In the genomic region with DNA sequence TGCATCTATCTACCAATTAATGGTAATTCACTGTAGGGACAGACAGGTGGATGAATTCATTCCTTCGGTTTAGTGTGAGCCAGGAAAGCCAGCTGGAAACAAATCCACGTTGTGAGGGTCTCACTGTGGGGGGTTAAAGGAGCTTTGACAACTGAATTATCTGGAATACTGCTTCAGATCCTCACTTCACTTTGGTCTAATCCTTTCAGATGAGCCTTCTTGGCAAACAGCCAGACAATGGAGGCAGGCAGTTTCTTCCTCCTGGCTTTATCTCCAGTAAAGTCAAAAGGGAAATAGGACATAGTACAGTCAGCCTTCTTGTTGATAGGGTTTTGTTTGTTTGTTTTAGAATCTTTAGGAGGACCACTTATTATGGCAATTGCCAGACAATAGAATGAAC, we compare ENCODE assay signal across 14 mouse cellular contexts. TPM values are rescaled to one million over a fixed set of nuclear protein-coding genes. Genes with fewer than 3 reads are reported as not detected.
A peak's percentile ranks its signal among the peaks of the same experiment; 100 is the strongest.
DNase-seq lines count a peak whose midpoint lies in the region; ATAC-seq lines count a peak whose summit lies in the region.
"Had no signal": no experiment of that assay in that cellular context is flagged by ENCODE, and none has a peak within 500 bp of the region (broad histone marks: within the 10 kb centered on the region; RNA-seq: fewer than 3 reads in every experiment).

No protein-coding gene starts in this region.

- no peaks in the 10 kb centered on the region for H3K36me3 ChIP-seq in embryonic facial prominence, embryonic 14.5 days (ENCODE audit: control insufficient read depth, insufficient read depth, low read length)
- no peaks in the 10 kb centered on the region for H3K36me3 ChIP-seq in embryonic facial prominence, embryonic 10.5 days (replicated peaks)
- no peaks in the 10 kb centered on the region for H3K36me3 ChIP-seq in kidney, embryonic 15.5 days
- H3K36me3 ChIP-seq: limb, embryonic 12.5 days; midbrain, embryonic 15.5 days had no signal

- H3K27ac ChIP-seq in embryonic facial prominence, embryonic 14.5 days (replicated peaks; ENCODE audit: low read depth, low read length), result no peak overlapping the region
- H3K27ac ChIP-seq in embryonic facial prominence, embryonic 10.5 days (replicated peaks), result no peak overlapping the region
- H3K27ac ChIP-seq in kidney, embryonic 15.5 days, result no peak overlapping the region
- H3K27ac ChIP-seq: limb, embryonic 12.5 days; midbrain, embryonic 15.5 days had no signal

- H3K4me3 ChIP-seq in embryonic facial prominence, embryonic 14.5 days (ENCODE audit: low read depth, low read length), result no peak overlapping the region
- H3K4me3 ChIP-seq in embryonic facial prominence, embryonic 10.5 days, result no peak overlapping the region
- H3K4me3 ChIP-seq in kidney, embryonic 15.5 days (replicated peaks), result no peak overlapping the region
- H3K4me3 ChIP-seq: limb, embryonic 12.5 days; midbrain, embryonic 15.5 days had no signal

- no peak overlapping the region for H3K9ac ChIP-seq in embryonic facial prominence, embryonic 14.5 days (ENCODE audit: low read depth, low read length)
- H3K9ac ChIP-seq in kidney, embryonic 15.5 days, result no peak overlapping the region
- H3K9ac ChIP-seq: limb, embryonic 12.5 days; midbrain, embryonic 15.5 days had no signal

- H3K4me1 ChIP-seq in embryonic facial prominence, embryonic 14.5 days (ENCODE audit: control insufficient read depth, insufficient read depth, low read length), result no peaks in the 10 kb centered on the region
- H3K4me1 ChIP-seq in embryonic facial prominence, embryonic 10.5 days, result no peaks in the 10 kb centered on the region
- peaks cover 7% of the 10 kb centered on the region; the same call in 1 of the 2 replicates for H3K4me1 ChIP-seq in kidney, embryonic 15.5 days
- H3K4me1 ChIP-seq: limb, embryonic 12.5 days; midbrain, embryonic 15.5 days had no signal

- 17% methylated on average over 2 of the region's 2 CpGs for WGBS in embryonic facial prominence, embryonic 14.5 days
- WGBS in embryonic facial prominence, embryonic 10.5 days, result 17% methylated on average over 2 of the region's 2 CpGs
- 43% methylated on average over 2 of the region's 2 CpGs for WGBS in kidney, embryonic 15.5 days

- DNase-seq in embryonic facial prominence, embryonic 14.5 days (ENCODE audit: low spot score), result peak; percentile 73
- no peak for DNase-seq in embryonic facial prominence, embryonic 10.5 days (ENCODE audit: low spot score)
- peak; percentile 35 to 42 for DNase-seq in kidney, postnatal 4 days
- DNase-seq in urinary bladder, postnatal 14 days (ENCODE audit: low spot score), result peak; percentile 18
- DNase-seq in urinary bladder, adult 2 months (ENCODE audit: low spot score), result no peak
- no peak for DNase-seq in layer of hippocampus, adult 9-10 months (ENCODE audit: low spot score)
- DNase-seq in spleen, postnatal 36 days (ENCODE audit: low spot score in 2 of 2), result no peak
- DNase-seq: kidney, adult 11 months; lung, adult 18-20 months; right cerebral cortex, postnatal 14 days; thymus, postnatal 14 days had no signal

- H3K27me3 ChIP-seq in embryonic facial prominence, embryonic 14.5 days (replicated peaks; ENCODE audit: control insufficient read depth, insufficient read depth, low read length), result no peaks in the 10 kb centered on the region
- H3K27me3 ChIP-seq in embryonic facial prominence, embryonic 10.5 days (replicated peaks; ENCODE audit: low read depth, poor library complexity, severe bottlenecking), result no peaks in the 10 kb centered on the region
- no peaks in the 10 kb centered on the region for H3K27me3 ChIP-seq in kidney, embryonic 15.5 days
- H3K27me3 ChIP-seq: limb, embryonic 12.5 days; midbrain, embryonic 15.5 days had no signal

- no peak for ATAC-seq in embryonic facial prominence, embryonic 14.5 days (ENCODE audit: low read depth)
- ATAC-seq in kidney, embryonic 15.5 days (replicated peaks; ENCODE audit: low FRiP score), result no peak
- ATAC-seq: midbrain, embryonic 15.5 days had no signal

- no peak overlapping the region for H3K4me2 ChIP-seq in embryonic facial prominence, embryonic 14.5 days (ENCODE audit: low read depth, low read length)
- no peak overlapping the region for H3K4me2 ChIP-seq in kidney, embryonic 15.5 days
- H3K4me2 ChIP-seq: limb, embryonic 12.5 days; midbrain, embryonic 15.5 days had no signal

- no peaks in the 10 kb centered on the region for H3K9me3 ChIP-seq in embryonic facial prominence, embryonic 14.5 days (ENCODE audit: control insufficient read depth, low read length)
- H3K9me3 ChIP-seq in embryonic facial prominence, embryonic 10.5 days, result no peaks in the 10 kb centered on the region
- H3K9me3 ChIP-seq in kidney, embryonic 15.5 days (replicated peaks), result no peaks in the 10 kb centered on the region
- H3K9me3 ChIP-seq: limb, embryonic 12.5 days; midbrain, embryonic 15.5 days had no signal

RNA-seq across cellular contexts. Expression of gene Cep350, which starts 16.3 kb away (rescaled TPM):
- 13.1 and 14.0 TPM in 2 replicates for polyA plus RNA-seq in embryonic facial prominence, embryonic 14.5 days (2014; fragmentation: Nextera tagmentation; extraction: Ambion mirVana)
- 7.7 and 8.2 TPM in 2 replicates for polyA plus RNA-seq in embryonic facial prominence, embryonic 10.5 days (2016; fragmentation: Nextera tagmentation; extraction: Ambion mirVana)
- polyA plus RNA-seq in kidney, embryonic 15.5 days (2015; fragmentation: Nextera tagmentation; extraction: Ambion mirVana), result 10.7 and 11.0 TPM in 2 replicates
- polyA plus RNA-seq in urinary bladder, adult 2 months (2012; rRNA removed), result 9.3 and 11.1 TPM in 2 replicates

RNA-seq across cellular contexts. Expression of gene Tor1aip2, which starts 45.8 kb away (rescaled TPM):
- 113 and 121 TPM in 2 replicates for polyA plus RNA-seq in embryonic facial prominence, embryonic 14.5 days (2014; fragmentation: Nextera tagmentation; extraction: Ambion mirVana)
- 111 and 116 TPM in 2 replicates for polyA plus RNA-seq in embryonic facial prominence, embryonic 10.5 days (2016; fragmentation: Nextera tagmentation; extraction: Ambion mirVana)
- 112 and 114 TPM in 2 replicates for polyA plus RNA-seq in kidney, embryonic 15.5 days (2015; fragmentation: Nextera tagmentation; extraction: Ambion mirVana)
- polyA plus RNA-seq in urinary bladder, adult 2 months (2012; rRNA removed), result 78.6 and 81.4 TPM in 2 replicates

RNA-seq across cellular contexts. Expression of gene Tor1aip1, which starts 46.9 kb away (rescaled TPM):
- 44.0 and 44.8 TPM in 2 replicates for polyA plus RNA-seq in embryonic facial prominence, embryonic 14.5 days (2014; fragmentation: Nextera tagmentation; extraction: Ambion mirVana)
- polyA plus RNA-seq in embryonic facial prominence, embryonic 10.5 days (2016; fragmentation: Nextera tagmentation; extraction: Ambion mirVana), result 37.0 and 38.8 TPM in 2 replicates
- 41.4 and 45.8 TPM in 2 replicates for polyA plus RNA-seq in kidney, embryonic 15.5 days (2015; fragmentation: Nextera tagmentation; extraction: Ambion mirVana)
- polyA plus RNA-seq in urinary bladder, adult 2 months (2012; rRNA removed), result 24.7 and 42.2 TPM in 2 replicates

Comparison
In these comparisons a context has a peak if more than half of its experiments do, and no peak if none do; other contexts are left out.
1. DNase-seq: peak in embryonic facial prominence, embryonic 14.5 days (single experiment), kidney, postnatal 4 days (2 of 2) and urinary bladder, postnatal 14 days (single experiment); none in embryonic facial prominence, embryonic 10.5 days (single experiment), urinary bladder, adult 2 months (single experiment), layer of hippocampus, adult 9-10 months (single experiment) and spleen, postnatal 36 days (0 of 2).